Mouse (Mus musculus): ENCODE measurements around the gene Dnah17. TPM values are rescaled to one million over a fixed set of nuclear protein-coding genes. Genes with fewer than 3 reads are reported as not detected.

The Dnah17 gene
- total RNA-seq, 2 experiments from 2014 or later, result 0.07 to 0.15 TPM

DNA sequence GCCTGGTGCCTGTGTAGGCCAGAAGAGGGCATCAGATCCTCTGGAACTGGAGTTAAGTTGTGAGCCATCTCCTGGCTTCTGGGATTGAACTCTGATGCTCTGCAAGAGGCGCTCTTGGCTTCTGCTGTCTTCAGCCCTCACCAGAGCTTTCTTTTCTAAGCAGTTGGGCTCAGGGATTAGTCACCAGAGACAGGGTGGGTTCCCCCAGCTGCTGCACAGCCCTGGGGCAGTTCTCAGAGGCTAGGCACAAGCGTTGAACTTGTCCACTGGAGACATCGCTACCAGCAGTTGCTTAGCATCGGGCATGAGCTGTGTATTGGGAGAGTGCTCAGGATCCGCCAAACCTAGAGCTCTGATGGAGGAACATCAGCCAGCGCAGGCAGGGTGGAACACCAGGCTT is 101.3 kb downstream of the Dnah17 start:
- TF ChIP-seq CTCF (conservative IDR thresholded peaks at IDR 0.05), result peak; percentile 40
- Histone ChIP-seq H3K4me3 (no peak overlapping the region), H3K27ac (no peak overlapping the region; the same call in 1 of the 2 replicates)
- no peak for DNase-seq (ENCODE audit: low spot score in 2 of 2)

DNA sequence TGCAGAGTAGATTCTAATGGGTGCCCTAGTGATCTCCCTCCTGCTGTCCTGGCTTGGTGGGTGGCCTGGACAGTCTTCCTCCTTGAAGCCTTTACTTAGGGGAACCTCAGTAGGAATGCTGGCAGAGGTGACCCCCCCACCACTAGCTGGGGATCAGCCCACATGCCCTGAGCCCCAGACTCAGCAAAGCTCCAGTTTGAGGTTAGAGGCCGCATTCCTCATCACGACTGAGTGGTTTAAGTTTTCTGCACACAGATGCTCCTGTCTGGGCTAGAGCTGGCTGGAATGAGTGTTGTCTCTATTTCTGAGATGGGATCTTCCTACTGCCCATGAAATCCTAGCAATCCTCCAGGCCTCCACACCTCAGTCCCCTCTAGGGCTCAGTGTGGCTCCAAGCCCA is 106.3 kb downstream of the Dnah17 start:
- TF ChIP-seq CTCF (conservative IDR thresholded peaks at IDR 0.05), result no peak
- Histone ChIP-seq H3K27ac (no peak overlapping the region), H3K4me3 (no peak overlapping the region)
- no peak for DNase-seq (ENCODE audit: low spot score in 2 of 2)

DNA sequence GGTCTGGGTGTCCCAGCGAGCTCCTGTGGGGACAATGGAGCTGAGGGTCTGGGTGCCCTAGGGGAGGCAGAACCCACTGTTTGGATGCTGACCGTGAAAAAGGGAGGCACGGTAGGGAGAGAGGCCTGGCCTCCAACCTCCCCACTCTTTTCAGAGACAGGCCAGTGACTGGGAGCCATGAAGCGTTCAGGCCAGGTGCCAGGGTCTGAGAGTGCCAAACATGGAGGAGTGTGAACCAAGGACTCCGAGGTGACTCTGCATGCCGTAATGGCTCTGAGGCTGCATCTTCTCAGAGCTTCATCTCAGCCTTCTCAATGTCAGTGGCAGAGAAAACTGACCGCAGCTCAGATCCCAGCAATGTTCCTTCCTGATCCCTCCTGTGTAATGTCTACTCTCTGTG is 107.0 kb downstream of the Dnah17 start:
- no peak for DNase-seq (ENCODE audit: low spot score in 2 of 2)
- H3K27ac ChIP-seq, result no peak overlapping the region
- no peak for TF ChIP-seq CTCF (conservative IDR thresholded peaks at IDR 0.05)
- H3K4me3 ChIP-seq, result no peak overlapping the region

DNA sequence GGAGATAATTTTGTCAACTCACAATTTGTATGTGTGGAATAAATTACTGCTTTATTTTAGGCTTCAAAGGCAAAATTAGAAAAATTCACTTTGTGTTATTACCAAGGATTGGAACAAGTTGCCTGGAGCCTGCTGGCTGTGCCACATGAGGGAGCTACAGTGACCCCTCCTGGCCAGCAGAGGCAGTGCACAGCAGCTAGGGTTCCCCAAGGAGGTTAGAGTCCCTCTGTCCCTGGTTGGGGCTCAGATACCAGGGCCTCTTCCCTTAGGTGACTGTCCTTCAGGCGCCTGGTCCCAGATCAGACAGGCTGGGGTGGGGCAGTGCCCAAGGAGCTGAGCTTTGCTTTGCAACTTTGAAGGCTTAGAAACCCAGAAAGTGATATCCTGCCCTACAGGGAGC is 108.6 kb downstream of the Dnah17 start:
- no peak overlapping the region for H3K27ac ChIP-seq
- TF ChIP-seq CTCF (conservative IDR thresholded peaks at IDR 0.05), result peak; percentile 98
- DNase-seq (ENCODE audit: low spot score in 2 of 2), result peak; percentile 56 to 80
- no peak overlapping the region for H3K4me3 ChIP-seq

DNA sequence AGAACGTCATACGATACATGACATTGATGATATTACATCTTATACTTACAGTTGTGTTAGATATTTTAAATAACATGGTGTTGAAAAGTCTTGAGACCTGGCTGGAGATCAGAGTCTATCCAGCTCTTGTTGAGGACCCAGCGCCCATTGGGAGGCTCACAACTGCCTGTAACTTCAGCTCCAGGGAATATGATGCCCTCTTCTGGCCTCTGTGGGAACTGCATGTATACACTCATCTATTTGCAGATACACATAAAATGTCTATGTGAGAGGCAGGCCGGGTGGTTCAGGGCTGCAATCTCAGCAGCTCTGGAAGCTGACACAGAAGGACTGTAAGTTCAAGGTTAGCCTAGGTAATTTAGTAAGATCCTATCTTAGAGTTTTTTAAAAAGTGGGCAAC is 112.1 kb downstream of the Dnah17 start:
- Histone ChIP-seq H3K27ac (no peak overlapping the region), H3K4me3 (no peak overlapping the region)
- no peak for DNase-seq (ENCODE audit: low spot score in 2 of 2)
- peak; percentile 70 for TF ChIP-seq CTCF (conservative IDR thresholded peaks at IDR 0.05)

DNA sequence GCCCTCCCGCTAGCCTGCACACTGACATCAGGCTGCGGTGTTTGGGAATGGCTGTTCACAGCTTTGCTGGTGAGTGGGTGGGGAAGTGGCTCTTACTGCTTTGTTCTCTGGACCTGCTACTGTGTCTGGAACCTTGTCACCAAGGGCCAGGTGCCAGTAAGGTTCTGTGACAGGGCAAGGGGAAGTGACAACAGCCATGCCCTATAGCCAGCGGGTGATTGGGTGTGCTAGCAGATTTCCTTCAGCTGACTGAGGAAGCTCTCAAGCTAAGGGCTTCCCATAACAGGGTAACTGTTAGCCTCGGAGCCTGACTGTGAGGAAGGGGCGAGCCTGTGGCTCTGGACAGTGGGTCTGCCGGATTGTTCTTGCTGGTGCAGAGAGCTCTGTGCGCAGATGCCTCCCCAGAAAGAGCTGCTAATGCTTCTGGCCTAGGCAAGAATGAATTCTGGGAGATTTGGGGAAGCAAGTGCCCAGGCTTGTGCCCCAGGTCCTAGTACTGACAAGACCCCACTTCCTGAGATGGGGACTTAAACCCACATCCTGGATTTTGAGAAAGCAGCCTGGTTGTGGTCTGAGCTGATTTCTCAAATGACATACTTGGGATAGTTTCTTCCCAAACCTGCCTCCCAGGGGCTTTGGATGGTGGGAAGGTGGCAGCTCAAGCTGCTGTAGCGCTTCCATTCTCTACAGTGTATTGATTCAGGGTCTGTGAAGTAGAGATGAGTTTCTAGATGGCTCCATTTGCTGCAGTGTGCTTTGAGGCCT is 114.9 kb downstream of the Dnah17 start:
- H3K27ac ChIP-seq, result peak overlapping the region; percentile 41; the same call in 1 of the 2 replicates
- H3K4me3 ChIP-seq, result no peak overlapping the region
- TF ChIP-seq CTCF (conservative IDR thresholded peaks at IDR 0.05), result no peak
- no peak for DNase-seq (ENCODE audit: low spot score in 2 of 2)

DNA sequence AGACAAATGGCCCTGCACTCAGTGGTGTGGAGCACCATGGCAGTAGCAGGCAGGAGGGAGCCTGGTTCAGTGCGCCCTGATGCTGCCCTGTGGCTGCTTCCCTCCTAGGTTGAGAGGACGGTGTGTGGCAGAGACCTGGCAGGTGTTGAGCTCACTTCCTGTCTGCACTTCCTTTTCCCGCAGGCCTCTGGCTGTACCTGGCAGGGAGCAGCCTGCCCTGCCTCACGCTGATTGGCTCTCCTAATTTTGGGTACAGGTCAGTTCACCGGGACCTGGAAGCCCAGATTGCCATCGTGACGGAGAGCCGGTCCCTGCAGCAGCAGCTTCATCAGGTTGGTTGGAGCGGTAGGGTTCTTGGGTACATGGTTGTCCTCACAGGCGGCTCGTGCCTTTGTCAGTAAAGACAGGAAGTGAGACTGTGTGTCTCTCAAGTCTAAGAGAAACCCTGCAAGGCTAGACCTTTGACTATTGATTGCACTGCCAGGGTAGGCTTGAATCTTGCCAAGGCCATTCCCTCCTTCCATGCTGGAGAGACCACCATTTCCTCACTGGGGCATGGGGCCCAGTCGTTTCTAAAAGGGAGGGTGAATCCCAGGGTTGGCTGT is 115.9 kb downstream of the Dnah17 start:
- TF ChIP-seq CTCF (conservative IDR thresholded peaks at IDR 0.05), result no peak
- Histone ChIP-seq H3K4me3 (no peak overlapping the region), H3K27ac (peak overlapping the region; percentile 14; the same call in 1 of the 2 replicates)
- DNase-seq (ENCODE audit: low spot score in 2 of 2), result no peak

DNA sequence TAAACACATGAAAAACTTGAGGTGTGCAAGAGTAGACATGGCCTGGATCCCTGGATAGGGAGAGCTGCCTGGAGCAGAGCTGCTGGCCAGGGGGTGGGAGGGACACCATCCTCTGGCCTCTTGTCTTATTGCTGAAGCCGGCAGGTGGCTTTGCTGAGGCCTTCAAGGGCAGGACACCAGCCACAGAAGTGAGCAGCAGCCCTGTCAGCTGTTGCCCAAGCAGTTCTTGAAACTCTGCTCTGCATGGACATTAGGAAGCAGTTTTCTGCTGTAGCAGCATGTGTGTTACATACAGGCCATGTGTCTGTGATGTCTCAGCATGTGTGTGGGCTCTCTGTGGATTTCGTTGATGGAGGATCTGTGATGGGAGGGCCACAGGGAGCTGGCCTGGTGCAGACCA is 117.1 kb downstream of the Dnah17 start:
- TF ChIP-seq CTCF (conservative IDR thresholded peaks at IDR 0.05), result no peak
- Histone ChIP-seq H3K27ac (no peak overlapping the region), H3K4me3 (no peak overlapping the region)
- DNase-seq (ENCODE audit: low spot score in 2 of 2), result no peak

DNA sequence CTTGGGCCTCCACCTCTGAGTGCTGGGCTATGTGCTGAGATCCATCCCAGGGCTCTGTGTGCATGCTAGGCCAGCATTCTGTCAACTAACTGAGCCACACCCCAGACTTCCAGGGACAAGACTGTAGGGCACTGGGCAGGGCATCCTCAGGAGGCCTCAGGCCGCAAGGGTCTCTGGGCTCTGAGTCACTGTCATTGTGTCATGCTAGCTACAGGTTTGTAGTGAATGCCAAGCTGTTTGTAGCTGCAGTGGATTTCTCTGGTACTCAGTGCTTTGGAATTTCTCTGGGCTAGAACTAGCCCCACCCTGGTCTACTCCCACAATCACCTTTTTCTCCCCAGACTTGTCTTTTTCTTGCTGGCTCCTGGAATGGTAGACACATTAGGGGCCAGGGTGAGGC is 117.8 kb downstream of the Dnah17 start:
- Histone ChIP-seq H3K4me3 (no peak overlapping the region), H3K27ac (no peak overlapping the region)
- TF ChIP-seq CTCF (conservative IDR thresholded peaks at IDR 0.05), result no peak
- no peak for DNase-seq (ENCODE audit: low spot score in 2 of 2)

DNA sequence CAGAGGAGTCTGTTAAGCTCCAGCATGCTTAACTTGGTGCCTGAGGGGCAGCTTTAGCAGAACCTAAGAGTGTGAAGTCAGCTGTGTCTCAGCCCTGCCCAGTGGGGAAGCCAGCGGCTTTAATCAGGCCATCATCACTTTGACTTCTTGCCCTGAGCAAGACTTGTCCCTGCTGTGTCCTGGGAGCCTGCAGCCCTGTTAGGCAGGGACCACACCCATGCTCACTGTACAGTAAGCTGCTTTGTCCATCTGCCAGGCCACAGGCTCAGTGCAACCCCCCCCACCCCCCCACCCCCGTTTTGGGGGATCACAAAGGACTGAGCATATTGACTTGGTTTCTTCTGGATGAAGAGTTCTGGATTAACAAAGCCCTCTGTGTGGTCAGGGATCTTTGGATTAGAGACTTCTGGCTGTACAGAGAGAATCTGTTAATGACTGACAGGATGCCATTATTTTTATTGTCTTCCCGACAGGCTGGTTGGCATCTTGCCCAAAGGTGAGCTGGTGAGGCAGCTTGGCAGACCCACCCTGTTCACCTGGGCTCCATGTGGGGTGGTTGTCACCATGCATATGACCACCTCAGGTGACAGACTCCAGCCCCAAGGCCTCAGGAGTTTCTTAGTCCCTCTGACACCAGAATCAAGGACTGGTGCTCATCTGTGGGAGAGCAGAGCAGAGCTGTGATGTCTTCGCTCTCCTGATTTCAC is 120.4 kb downstream of the Dnah17 start:
- no peak for DNase-seq (ENCODE audit: low spot score in 2 of 2)
- no peak for TF ChIP-seq CTCF (conservative IDR thresholded peaks at IDR 0.05)
- Histone ChIP-seq H3K4me3 (no peak overlapping the region), H3K27ac (peak overlapping the region; percentile 55; the same call in 1 of the 2 replicates)

DNA sequence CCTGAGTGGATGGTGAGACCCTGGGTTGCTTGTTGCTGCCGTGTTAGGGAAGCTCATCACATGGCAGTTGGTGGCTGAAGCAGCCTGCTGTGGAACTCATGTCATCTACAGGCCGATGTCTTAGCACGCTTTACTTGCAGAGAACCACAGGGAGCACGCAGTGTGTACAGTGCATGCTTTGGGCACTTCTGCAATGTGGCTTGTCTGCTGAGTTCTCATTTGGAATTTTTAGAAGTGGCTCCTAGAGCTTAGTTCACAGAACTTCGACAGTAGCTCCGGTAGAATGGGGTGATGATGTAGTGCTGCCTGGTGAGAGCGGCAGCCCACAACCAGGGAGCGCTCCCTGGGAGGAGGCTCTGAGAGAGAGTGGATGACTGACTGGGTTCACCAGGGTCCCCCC is 121.6 kb downstream of the Dnah17 start:
- Histone ChIP-seq H3K4me3 (no peak overlapping the region), H3K27ac (peak overlapping the region; percentile 55; the same call in 1 of the 2 replicates)
- no peak for DNase-seq (ENCODE audit: low spot score in 2 of 2)
- TF ChIP-seq CTCF (conservative IDR thresholded peaks at IDR 0.05), result no peak

DNA sequence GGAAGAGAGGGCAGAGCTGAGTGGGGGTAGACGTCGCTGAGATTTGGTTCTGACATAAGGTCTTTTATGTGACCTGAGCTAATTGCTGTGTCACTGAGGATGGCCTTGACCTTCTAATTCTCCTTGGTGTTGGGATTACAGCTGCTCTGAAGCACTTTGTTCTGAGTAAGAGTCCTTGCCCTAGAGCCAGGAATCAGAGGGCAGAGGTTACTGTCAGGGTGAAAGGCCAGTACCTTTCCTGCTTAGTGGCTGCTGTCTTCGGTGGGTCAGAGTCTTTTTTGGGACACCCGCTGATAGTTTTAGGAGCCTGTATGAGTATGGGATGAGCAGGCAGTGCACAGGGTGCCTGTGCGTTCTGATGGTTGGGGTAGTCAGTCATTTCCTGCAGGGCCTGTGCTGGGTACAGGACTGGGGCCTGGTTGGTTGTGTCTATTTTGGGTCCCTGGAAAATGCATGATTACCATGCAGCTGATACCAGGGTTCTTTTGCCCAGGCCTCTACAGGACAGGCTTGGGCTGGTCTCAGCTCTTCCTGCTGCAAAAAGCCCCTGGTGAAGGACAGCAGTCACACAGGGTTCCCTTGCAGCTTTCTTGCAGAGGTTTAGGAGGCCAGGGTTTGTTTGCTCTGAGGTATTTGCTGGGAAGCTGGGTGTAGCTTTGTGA is 122.2 kb downstream of the Dnah17 start:
- Histone ChIP-seq H3K27ac (peak overlapping the region; percentile 47; the same call in 1 of the 2 replicates), H3K4me3 (no peak overlapping the region)
- no peak for TF ChIP-seq CTCF (conservative IDR thresholded peaks at IDR 0.05)
- no peak for DNase-seq (ENCODE audit: low spot score in 2 of 2)
